Mouse (Mus musculus): ENCODE data around the gene Nos1.
A peak's percentile ranks its signal among the peaks of the same experiment; 100 is the strongest.

Gene Nos1

DNA sequence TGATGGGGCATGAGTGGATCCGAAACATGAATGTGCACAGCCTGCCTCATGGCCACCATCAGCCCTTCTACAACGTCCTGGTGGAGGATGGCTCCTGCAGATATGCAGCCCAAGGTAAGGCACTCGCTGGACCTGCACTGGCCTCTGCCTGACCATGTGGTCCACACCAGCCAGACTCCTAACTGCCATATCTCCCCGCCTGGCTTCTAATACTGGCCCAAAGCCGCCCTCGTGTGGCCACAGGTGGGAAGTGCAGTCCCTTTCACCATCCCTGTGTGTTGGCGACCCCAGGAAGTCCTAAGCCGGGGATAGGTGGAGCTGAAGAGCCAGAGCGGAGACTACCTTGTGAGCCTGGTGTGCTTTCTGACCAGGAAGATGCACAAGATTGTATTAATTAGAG, 221.2 kb downstream of the Nos1 start:
- DNase-seq (ENCODE audit: low spot score), result peak; percentile 43

- DNase-seq (ENCODE audit: low spot score), result peak; percentile 56
Observed at GRCm38 (mm10) chr5:118004619-118005018, 223.8 kb downstream of the Nos1 start.

DNA sequence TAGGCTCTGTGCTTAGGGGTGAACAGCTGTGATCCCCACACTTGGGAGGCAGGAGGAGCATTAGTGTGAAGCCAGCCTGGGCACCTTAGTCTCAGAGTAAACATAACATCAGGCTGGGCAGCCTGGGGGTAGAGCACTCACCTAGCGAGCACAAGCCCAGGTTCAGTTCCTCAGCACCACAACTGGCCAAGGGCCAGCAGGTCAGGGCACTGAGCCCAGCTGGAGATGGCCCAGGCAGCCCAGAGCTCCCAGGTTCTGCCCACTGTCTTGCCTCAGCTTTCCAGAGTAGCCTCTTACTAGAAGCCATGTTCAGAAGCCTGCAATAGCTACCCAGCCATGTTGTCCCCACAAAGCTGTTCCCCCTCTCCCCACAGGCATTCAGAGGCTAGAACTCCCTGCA, 224.9 kb downstream of the Nos1 start:
- no peak for DNase-seq (ENCODE audit: low spot score)

DNA sequence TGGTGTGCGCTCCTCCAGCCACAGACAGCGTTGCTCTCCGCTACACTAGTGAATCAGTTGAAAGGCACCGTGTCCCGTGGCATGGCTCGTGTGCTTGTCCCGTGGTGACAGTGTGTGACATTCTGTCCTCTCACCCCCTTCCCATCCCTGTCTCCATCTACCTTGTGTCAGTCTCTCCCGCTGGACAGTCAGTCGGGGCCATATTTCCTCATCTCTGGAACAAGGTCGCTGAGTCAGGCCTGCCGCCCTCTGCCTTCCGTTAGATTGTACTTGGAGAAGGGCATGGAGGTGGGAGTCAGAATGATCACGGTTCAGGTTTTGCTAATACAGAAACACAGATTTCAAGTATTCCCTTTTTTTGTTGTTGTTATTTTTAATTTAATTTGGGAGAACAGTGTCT, 227.5 kb downstream of the Nos1 start:
- DNase-seq (ENCODE audit: low spot score), result no peak
